Mouse (Mus musculus) v-Abl transformed pro-B cells (cell line): ENCODE data around the gene Kcnk5.

Source experiments
- in situ Hi-C, 2 experiments: fragments of 400-800 bp; cut with MboI; formaldehyde crosslinking; loops; one replicate each; pipeline ENCODE4 v1.15.1; 2025; ENCODE audit not compliant: unreplicated experiment in 2 of 2

Kcnk5 gene

GRCm38 (mm10) chr14:20181466-20181921, at the start of gene Kcnk5:
Gene Kcnk5, minus strand, starts transcription at chr14:20181809.
- in situ Hi-C loops = no loop called here

- in situ Hi-C loops = no loop called here
Measured at GRCm38 (mm10) chr14:20230063-20230491, 48.5 kb upstream of the Kcnk5 start.

- in situ Hi-C loops = no loop called here
Measured at GRCm38 (mm10) chr14:20229437-20229836, 47.8 kb upstream of the Kcnk5 start.

- in situ Hi-C loops = no loop called here
Measured at GRCm38 (mm10) chr14:20228336-20228735, 46.7 kb upstream of the Kcnk5 start.

- in situ Hi-C loops = no loop called here
Measured at GRCm38 (mm10) chr14:20226982-20227381, 45.4 kb upstream of the Kcnk5 start.

- in situ Hi-C loops = no loop called here
Measured at GRCm38 (mm10) chr14:20226488-20226887, 44.9 kb upstream of the Kcnk5 start.

GRCm38 (mm10) chr14:20225525-20225924, 43.9 kb upstream of the Kcnk5 start:
- in situ Hi-C loops = no loop called here

GRCm38 (mm10) chr14:20224576-20225218, 43.1 kb upstream of the Kcnk5 start:
- in situ Hi-C loops = no loop called here

- in situ Hi-C loops = no loop called here
Measured at GRCm38 (mm10) chr14:20224163-20224562, 42.6 kb upstream of the Kcnk5 start.

- in situ Hi-C loops = no loop called here
Measured at GRCm38 (mm10) chr14:20223253-20223652, 41.6 kb upstream of the Kcnk5 start.

GRCm38 (mm10) chr14:20221083-20221482, 39.5 kb upstream of the Kcnk5 start:
- in situ Hi-C loops = no loop called here

GRCm38 (mm10) chr14:20219849-20220248, 38.2 kb upstream of the Kcnk5 start:
- in situ Hi-C loops = no loop called here

GRCm38 (mm10) chr14:20217299-20217864, 35.8 kb upstream of the Kcnk5 start:
- in situ Hi-C loops = no loop called here

- in situ Hi-C loops = no loop called here
Measured at GRCm38 (mm10) chr14:20216561-20217298, 35.1 kb upstream of the Kcnk5 start.

GRCm38 (mm10) chr14:20215826-20216225, 34.2 kb upstream of the Kcnk5 start:
- in situ Hi-C loops = no loop called here

- in situ Hi-C loops = no loop called here
Measured at GRCm38 (mm10) chr14:20214125-20214524, 32.5 kb upstream of the Kcnk5 start.

- in situ Hi-C loops = no loop called here
Measured at GRCm38 (mm10) chr14:20211754-20212601, 30.4 kb upstream of the Kcnk5 start.

- in situ Hi-C loops = no loop called here
Measured at GRCm38 (mm10) chr14:20209926-20210325, 28.3 kb upstream of the Kcnk5 start.

GRCm38 (mm10) chr14:20208435-20208834, 26.8 kb upstream of the Kcnk5 start:
- in situ Hi-C loops = no loop called here

GRCm38 (mm10) chr14:20205747-20206146, 24.1 kb upstream of the Kcnk5 start:
- in situ Hi-C loops = no loop called here

GRCm38 (mm10) chr14:20203301-20203700, 21.7 kb upstream of the Kcnk5 start:
- in situ Hi-C loops = no loop called here
